Mouse (Mus musculus) liver, embryonic 13.5 days (tissue): Measurements from ENCODE around the gene Dgka. TPM values are rescaled to one million over a fixed set of nuclear protein-coding genes. Genes with fewer than 3 reads are reported as not detected.
A peak's percentile ranks its signal among the peaks of the same experiment; 100 is the strongest.

Experiments
- ATAC-seq: fragments of 200-750 bp; cut with Nextera tagmentation; 2 replicates; pipeline ENCODE4 v1.8.0; 2017; ENCODE audit warnings: low read depth, mild to moderate bottlenecking, moderate number of reproducible peaks, moderate library complexity
- DNase-seq: peaks from one replicate; pipeline ENCODE4 v3.0.0; 2022
- H3K27ac ChIP-seq: fragments of 300-500 bp; sonication (generic); 2 replicates; pipeline ENCODE4 v1.5.1; 2015; ENCODE audit warnings: moderate library complexity, mild to moderate bottlenecking, inconsistent platforms
- H3K27me3 ChIP-seq: fragments of 300-500 bp; sonication (generic); 2 replicates; pipeline ENCODE4 v1.6.1; 2015; ENCODE audit warnings: mild to moderate bottlenecking, inconsistent platforms
- H3K36me3 ChIP-seq: fragments of 300-500 bp; sonication (generic); 2 replicates; pipeline ENCODE4 v1.6.1; 2015; ENCODE audit warnings: mild to moderate bottlenecking, inconsistent platforms
- H3K4me1 ChIP-seq: fragments of 300-500 bp; sonication (generic); replicated peaks from 2 replicates; pipeline ENCODE4 v1.6.1; 2015; ENCODE audit warnings: inconsistent platforms
- H3K4me2 ChIP-seq: fragments of 300-500 bp; sonication (generic); 2 replicates; pipeline ENCODE4 v1.6.1; 2015; ENCODE audit warnings: inconsistent platforms, mild to moderate bottlenecking, moderate library complexity
- H3K4me3 ChIP-seq: fragments of 300-500 bp; sonication (generic); replicated peaks from 2 replicates; pipeline ENCODE4 v1.5.1; 2015; ENCODE audit warnings: mild to moderate bottlenecking, inconsistent platforms
- H3K9ac ChIP-seq: fragments of 300-500 bp; sonication (generic); 2 replicates; pipeline ENCODE4 v1.6.1; 2015; ENCODE audit warnings: mild to moderate bottlenecking, inconsistent platforms
- H3K9me3 ChIP-seq: fragments of 300-500 bp; sonication (generic); replicated peaks from 2 replicates; pipeline ENCODE4 v1.6.1; 2016; ENCODE audit warnings: inconsistent platforms
- WGBS: fragments of 180-500 bp; shearing (Covaris S2); methylation state at CpG from one replicate; pipeline ENCODE4 v1.1.7; 2015; ENCODE audit not compliant: insufficient replicate concordance; 5-methylcytosine and 5-hydroxymethylcytosine counted together
- polyA plus RNA-seq: library from polyadenylated mRNA; unstranded; fragments of >200 nt; fragmentation: Nextera tagmentation; extraction: Ambion mirVana; gene quantifications from 2 replicates; pipeline ENCODE4 v1.2.1, GENCODE M21; 2015

Gene Dgka
- 1.8 and 2.6 TPM in 2 replicates for polyA plus RNA-seq

DNA sequence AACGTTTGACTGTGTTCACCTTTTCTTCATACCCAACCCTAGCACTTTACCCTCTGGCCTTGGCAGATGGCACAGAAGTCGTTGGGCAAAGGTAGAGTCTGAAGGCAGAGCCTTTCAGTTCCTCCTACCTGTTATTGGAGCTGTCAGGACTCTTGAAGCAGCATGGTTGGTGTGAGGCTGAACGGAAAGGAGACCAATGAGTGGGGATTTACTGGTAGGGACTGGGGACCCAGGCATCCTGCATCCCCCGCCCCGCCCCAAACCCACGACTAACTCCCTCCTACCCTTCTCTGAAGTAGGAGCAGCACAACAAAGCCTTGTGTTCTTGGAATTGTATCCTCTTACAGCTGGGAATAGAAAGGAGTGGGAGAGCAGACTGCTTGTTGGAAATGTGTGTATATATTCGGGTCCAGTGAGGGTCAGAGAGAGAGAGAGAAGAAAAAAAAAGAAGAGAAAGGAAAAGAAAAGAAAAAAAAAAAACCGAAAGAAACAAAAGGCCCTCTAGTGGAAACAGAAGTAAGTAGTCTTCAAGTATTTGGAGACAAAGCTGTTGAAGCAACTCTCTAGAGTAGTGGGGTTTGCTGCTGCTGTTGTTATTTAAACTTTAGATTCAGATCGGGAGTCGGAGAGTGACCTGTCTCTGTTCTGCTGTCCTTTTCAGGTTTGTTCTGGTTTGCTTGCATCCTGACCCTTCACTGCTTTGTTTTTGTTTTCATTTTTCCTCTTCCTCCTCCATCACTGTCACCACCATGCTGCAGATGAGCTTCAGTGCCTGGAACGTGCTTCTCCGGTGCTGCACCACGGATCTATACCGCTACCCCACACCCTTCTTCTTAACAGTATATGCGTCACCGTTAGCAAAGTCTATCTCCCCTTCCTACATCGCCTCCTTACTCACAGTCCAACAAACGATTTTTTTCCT lies at the start of gene Dgka:
TSS of gene Dgka (minus strand) at position 176 of the 922 bp plus-strand sequence.
- ATAC-seq (no peak), DNase-seq (no peak)
- WGBS, result 19% methylated on average over 18 of the region's 18 CpGs
- Histone ChIP-seq H3K9me3 (no peaks in the 10 kb centered on the region), H3K27me3 (peaks cover 48% of the 10 kb centered on the region), H3K27ac (0 out of 2 replicates have a peak within 1 kb of the TSS, but pooled peaks have one; percentile 10), H3K4me2 (peak within 1 kb of the TSS; percentile 72), H3K4me3 (peak within 1 kb of the TSS; percentile 59), H3K9ac (peak within 1 kb of the TSS; percentile 56), H3K4me1 (peaks cover 57% of the 10 kb centered on the region), H3K36me3 (no peaks in the 10 kb centered on the region)

DNA sequence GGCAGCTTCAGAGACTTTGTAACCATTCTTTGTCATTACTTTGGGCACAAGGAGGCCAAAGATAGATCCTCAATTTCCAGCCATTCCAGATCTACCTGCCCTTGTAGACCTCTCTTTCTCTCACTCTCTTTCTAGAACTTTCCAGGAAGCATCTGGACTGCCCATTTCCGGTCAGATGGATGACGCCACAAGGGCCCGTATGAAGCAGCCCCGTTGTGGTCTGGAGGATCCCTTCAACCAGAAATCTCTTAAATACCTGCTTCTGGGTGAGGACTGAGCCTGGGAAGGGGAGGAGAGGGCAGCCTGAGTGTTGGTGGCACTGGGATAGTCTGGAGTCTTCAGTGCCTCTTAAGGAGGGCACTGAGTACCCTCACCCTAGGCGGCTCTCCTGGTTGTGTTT lies 49.7 kb upstream of the Dgka start:
- Histone ChIP-seq H3K4me1 (0 out of 2 replicates have a peak, but pooled peaks cover 5% of the 10 kb centered on the region), H3K9me3 (no peaks in the 10 kb centered on the region), H3K9ac (no peak overlapping the region), H3K4me3 (no peak overlapping the region), H3K4me2 (no peak overlapping the region), H3K36me3 (peaks cover 9% of the 10 kb centered on the region; the same call in 1 of the 2 replicates), H3K27ac (no peak overlapping the region), H3K27me3 (no peaks in the 10 kb centered on the region)
- ATAC-seq (no peak), DNase-seq (no peak)
- WGBS, result 57% methylated on average over 5 of the region's 5 CpGs

DNA sequence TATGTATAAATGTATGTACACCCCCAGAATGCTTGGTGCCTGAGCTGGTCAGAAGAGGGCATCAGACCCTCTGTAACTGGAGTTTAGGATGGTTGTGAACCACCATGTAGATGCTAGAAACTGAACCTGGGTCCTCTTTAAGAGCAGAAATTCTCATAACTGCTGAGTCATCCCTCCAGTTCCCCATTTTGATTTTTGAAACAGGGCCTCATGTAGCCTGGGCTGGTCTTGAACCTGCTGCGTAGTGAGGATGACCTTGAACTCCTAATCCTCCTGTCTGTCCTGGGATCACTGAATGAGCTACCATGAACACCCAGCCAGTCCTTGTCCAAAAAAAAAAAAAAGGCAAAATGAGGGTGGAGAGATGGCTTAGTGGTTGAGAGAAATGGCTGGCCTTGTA lies 48.6 kb upstream of the Dgka start:
- H3K4me2 ChIP-seq, result no peak overlapping the region
- no peak for ATAC-seq
- WGBS, result 75% methylated on average over 1 of the region's 1 CpGs
- H3K4me3 ChIP-seq, result no peak overlapping the region
- no peaks in the 10 kb centered on the region for H3K27me3 ChIP-seq
- peaks cover 5% of the 10 kb centered on the region; the same call in 1 of the 2 replicates for H3K36me3 ChIP-seq
- no peak overlapping the region for H3K27ac ChIP-seq
- H3K9ac ChIP-seq, result no peak overlapping the region
- H3K9me3 ChIP-seq, result no peaks in the 10 kb centered on the region
- no peak for DNase-seq
- H3K4me1 ChIP-seq, result 0 out of 2 replicates have a peak, but pooled peaks cover 5% of the 10 kb centered on the region

- no peak for ATAC-seq
- H3K36me3 ChIP-seq, result no peaks in the 10 kb centered on the region
- no peak overlapping the region for H3K27ac ChIP-seq
- H3K4me2 ChIP-seq, result no peak overlapping the region
- no peaks in the 10 kb centered on the region for H3K9me3 ChIP-seq
- no peak for DNase-seq
- H3K27me3 ChIP-seq, result no peaks in the 10 kb centered on the region
- H3K4me1 ChIP-seq, result 0 out of 2 replicates have a peak, but pooled peaks cover 5% of the 10 kb centered on the region
- no peak overlapping the region for H3K9ac ChIP-seq
- H3K4me3 ChIP-seq, result no peak overlapping the region
These were observed 47.4 kb upstream of the Dgka start for GRCm38 (mm10) chr10:128792041-128792440.

- 56% methylated on average over 7 of the region's 7 CpGs for WGBS
- H3K4me1 ChIP-seq, result 0 out of 2 replicates have a peak, but pooled peaks cover 5% of the 10 kb centered on the region
- no peaks in the 10 kb centered on the region for H3K9me3 ChIP-seq
- peak within 1 kb of the TSS; percentile 43; the same call in 1 of the 2 replicates for H3K9ac ChIP-seq
- H3K27ac ChIP-seq, result peak within 1 kb of the TSS; percentile 62
- no peaks in the 10 kb centered on the region for H3K27me3 ChIP-seq
- peak within 1 kb of the TSS; percentile 41 for H3K4me3 ChIP-seq
- peak within 1 kb of the TSS; percentile 42 for H3K4me2 ChIP-seq
- no peak for DNase-seq
- ATAC-seq, result peak; percentile 63
- no peaks in the 10 kb centered on the region for H3K36me3 ChIP-seq
These were observed 45.9 kb upstream of the Dgka start, which contains the start of gene Mmp19 for GRCm38 (mm10) chr10:128790398-128791124. Gene Mmp19 (plus strand): TSS chr10:128790910.

GRCm38 (mm10) chr10:128780200-128780599 lies 35.5 kb upstream of the Dgka start:
- Histone ChIP-seq H3K27me3 (no peaks in the 10 kb centered on the region), H3K4me2 (no peak overlapping the region), H3K9ac (no peak overlapping the region), H3K27ac (no peak overlapping the region; the same call in 1 of the 2 replicates), H3K4me3 (no peak overlapping the region), H3K36me3 (no peaks in the 10 kb centered on the region), H3K4me1 (peaks cover 9% of the 10 kb centered on the region), H3K9me3 (peaks cover 11% of the 10 kb centered on the region; the same call in 1 of the 2 replicates)
- WGBS, result 23% methylated on average over 1 of the region's 1 CpGs
- ATAC-seq (no peak), DNase-seq (no peak)

- Histone ChIP-seq H3K4me1 (peaks cover 9% of the 10 kb centered on the region), H3K4me3 (no peak overlapping the region), H3K9ac (no peak overlapping the region), H3K27ac (peak overlapping the region; percentile 64), H3K9me3 (peaks cover 10% of the 10 kb centered on the region; the same call in 1 of the 2 replicates), H3K36me3 (no peaks in the 10 kb centered on the region), H3K4me2 (no peak overlapping the region; the same call in 1 of the 2 replicates), H3K27me3 (no peaks in the 10 kb centered on the region)
- DNase-seq (no peak), ATAC-seq (peak; percentile 60)
- 21% methylated on average over 8 of the region's 8 CpGs for WGBS
These were observed 34.5 kb upstream of the Dgka start for GRCm38 (mm10) chr10:128779011-128779795.

GRCm38 (mm10) chr10:128778441-128778840 lies 33.8 kb upstream of the Dgka start:
- no peaks in the 10 kb centered on the region for H3K36me3 ChIP-seq
- no peak for ATAC-seq
- H3K4me2 ChIP-seq, result no peak overlapping the region
- no peak for DNase-seq
- H3K27ac ChIP-seq, result peak overlapping the region; percentile 64; the same call in 1 of the 2 replicates
- H3K9ac ChIP-seq, result no peak overlapping the region
- no peak overlapping the region for H3K4me3 ChIP-seq
- no peaks in the 10 kb centered on the region for H3K27me3 ChIP-seq
- H3K4me1 ChIP-seq, result peaks cover 12% of the 10 kb centered on the region
- WGBS, result 71% methylated on average over 2 of the region's 2 CpGs
- H3K9me3 ChIP-seq, result 0 out of 2 replicates have a peak, but pooled peaks cover 4% of the 10 kb centered on the region

DNA sequence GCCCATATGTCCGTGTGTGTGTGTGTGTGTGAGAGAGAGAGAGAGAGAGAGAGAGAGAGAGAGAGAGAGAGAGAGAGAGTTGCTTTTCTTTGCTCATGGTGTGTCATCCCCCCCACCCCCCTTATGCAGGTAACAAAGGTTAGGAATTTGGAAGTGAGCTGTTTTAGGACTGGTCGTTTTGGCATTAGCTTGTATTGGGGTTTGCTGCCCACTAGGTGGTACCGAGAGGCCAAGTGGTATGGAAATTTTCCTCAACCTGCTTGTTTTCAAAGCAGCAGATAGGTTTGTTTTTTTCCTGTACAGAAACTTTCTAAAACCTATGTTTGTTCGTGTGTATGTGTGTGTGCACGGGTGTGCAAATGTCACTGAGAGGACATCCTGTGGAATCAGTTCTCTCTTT lies 29.0 kb upstream of the Dgka start:
- 22% methylated on average over 5 of the region's 5 CpGs for WGBS
- Histone ChIP-seq H3K4me2 (no peak overlapping the region), H3K9ac (no peak overlapping the region), H3K36me3 (no peaks in the 10 kb centered on the region), H3K4me1 (peaks cover 7% of the 10 kb centered on the region), H3K27ac (no peak overlapping the region), H3K27me3 (no peaks in the 10 kb centered on the region), H3K4me3 (no peak overlapping the region), H3K9me3 (no peaks in the 10 kb centered on the region)
- DNase-seq (no peak), ATAC-seq (no peak)

DNA sequence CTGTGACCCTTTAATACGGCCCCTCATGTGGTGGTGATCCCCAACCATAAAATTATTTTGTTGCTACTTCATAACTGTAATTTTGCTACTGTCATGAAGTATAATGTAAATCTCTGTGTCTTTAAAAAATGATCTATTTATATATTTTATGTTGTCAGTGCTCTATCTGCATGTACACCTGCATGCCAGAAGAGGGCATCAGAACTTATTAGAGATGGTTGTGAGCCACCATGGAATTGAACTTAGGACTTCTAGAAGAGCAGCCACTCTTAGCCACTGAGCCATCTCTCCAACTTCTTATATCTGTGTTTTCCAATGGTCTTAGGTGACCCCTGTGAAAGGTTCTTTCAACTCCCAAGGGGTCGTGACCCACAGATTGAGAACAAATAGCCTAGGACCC lies 28.2 kb upstream of the Dgka start:
- no peak for DNase-seq
- no peak overlapping the region for H3K9ac ChIP-seq

More for the DNA sequence above, 28.2 kb upstream of the Dgka start:
- Histone ChIP-seq H3K4me2 (no peak overlapping the region), H3K36me3 (no peaks in the 10 kb centered on the region), H3K27me3 (no peaks in the 10 kb centered on the region), H3K4me1 (peaks cover 7% of the 10 kb centered on the region), H3K27ac (no peak overlapping the region), H3K9me3 (no peaks in the 10 kb centered on the region), H3K4me3 (no peak overlapping the region)
- WGBS, result 45% methylated on average over 2 of the region's 2 CpGs
- ATAC-seq, result no peak
